Mouse (Mus musculus) adrenal gland, adult 2 months (tissue): Measurements from ENCODE around the gene Ptpro. TPM values are rescaled to one million over a fixed set of nuclear protein-coding genes. Genes with fewer than 3 reads are reported as not detected.

Experiments
- DNase-seq: peaks from one replicate; pipeline ENCODE4 v3.0.0; 2021
- polyA plus RNA-seq: library from polyadenylated mRNA; depleted of rRNA; stranded (reverse); fragments of >200 nt; gene quantifications from 2 replicates; pipeline ENCODE4 v1.2.3, GENCODE M21; 2012; rRNA removed
- total RNA-seq, 2 experiments: library from RNA; stranded (reverse); gene quantifications; 2 replicates each; pipeline ENCODE4 v1.2.3; 2021

Ptpro gene
- total and polyA plus RNA-seq, 3 experiments, result 0.89 to 2.3 (median 0.99) TPM

DNA sequence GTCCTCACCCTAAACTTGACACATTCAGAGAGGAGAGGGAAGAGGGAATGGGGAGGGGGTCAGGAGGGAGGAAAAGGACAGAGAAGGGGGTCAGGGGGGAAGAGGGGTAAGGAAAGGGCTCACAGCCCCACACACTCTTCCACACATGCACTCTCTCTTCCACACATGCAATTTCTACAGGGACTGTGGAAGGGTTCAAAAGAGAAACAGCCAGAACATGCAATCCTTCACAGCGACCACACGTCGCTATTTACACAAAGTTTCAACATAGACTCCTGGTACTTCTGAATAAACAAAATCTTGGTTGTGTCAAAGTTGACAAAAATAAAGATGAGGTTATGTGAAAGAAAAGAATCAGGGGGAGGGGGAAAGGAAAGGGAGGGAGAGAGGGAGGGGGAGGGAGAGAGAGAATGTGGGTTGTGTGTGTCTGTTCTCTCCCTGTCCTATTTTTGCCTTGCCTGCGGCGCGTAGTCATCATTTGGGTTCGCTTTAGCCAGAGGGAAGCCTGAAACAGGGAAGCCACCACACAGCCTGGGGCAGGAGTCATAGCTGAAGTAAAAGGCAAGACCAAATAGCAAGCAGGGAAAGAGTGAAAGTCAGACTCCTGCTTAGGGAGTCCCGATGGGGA, 245.2 kb downstream of the Ptpro start:
- DNase-seq, result no peak

DNA sequence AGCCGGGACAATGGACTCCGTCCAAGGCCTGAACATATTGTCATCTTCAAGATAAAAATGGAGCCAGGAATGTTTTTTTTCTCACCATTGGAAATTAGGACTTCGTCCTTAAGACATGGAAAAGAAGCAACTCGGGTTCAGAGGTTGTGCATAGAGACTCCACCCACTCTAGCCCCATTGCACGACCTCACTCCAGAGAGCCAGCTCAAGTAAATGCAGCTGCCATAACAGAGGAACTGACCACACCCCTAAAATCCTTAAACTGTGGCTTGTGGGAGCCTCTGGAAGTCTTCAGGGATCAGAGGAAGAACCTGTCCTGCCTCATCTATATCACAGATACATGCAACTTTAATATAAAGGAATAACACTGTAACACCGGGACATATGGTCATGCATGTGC, 246.7 kb downstream of the Ptpro start:
- DNase-seq, result no peak

DNA sequence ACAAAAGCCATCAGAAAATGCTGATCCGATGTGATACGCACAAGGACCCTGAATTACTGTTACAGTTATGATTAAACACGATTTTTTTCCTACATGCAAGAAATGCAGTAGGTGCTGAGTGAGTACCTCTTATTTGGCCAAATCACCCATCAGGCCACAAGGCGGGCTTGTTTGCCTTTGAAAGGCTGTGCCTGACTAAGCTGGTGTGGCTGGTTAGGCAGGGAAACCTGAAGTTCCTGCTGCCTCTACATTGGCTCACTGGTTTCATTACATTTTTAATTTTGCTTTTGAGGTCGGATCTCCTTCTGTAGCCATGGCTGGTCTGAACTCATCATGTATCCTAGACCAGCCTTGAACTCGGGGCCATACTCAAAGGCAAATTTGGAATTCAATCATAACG, 250.9 kb downstream of the Ptpro start:
- no peak for DNase-seq

DNA sequence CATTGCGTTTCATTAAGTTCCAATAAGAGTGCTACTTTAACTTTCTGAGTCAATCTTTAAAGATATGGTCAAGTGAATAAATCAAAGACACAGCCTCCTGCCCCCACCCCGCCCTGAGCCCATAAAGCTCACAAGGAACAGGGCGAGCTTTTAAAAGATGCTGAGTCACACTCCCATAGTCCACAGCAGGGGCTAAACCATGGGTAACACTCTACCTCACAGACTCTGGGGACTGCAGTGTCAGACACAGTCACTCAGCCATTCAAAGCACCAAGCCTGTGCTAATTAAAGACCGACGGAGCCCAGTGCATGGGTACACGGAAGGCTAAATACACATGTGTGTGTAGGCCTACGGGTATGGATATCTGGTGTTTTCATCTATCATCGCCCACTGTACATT, 251.3 kb downstream of the Ptpro start:
- DNase-seq, result no peak

DNA sequence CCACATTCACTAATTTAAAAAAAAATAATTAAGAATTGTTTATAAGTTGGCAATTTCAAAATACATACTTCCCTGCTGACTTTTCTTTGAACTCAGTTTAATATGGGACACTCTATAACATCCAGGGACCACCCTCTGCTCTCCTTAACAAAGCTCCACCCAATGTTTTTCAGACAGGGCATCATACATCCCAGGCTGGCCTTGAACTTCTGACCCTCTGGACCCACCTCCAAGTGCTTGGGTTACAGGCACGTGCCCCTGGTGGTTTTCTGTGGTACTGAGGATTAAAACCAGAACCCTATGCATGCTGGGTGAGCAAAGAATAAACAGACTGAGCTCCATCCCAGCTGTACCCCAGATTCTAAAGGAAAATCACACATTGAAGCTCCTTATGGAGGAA, 251.9 kb downstream of the Ptpro start:
- no peak for DNase-seq

DNA sequence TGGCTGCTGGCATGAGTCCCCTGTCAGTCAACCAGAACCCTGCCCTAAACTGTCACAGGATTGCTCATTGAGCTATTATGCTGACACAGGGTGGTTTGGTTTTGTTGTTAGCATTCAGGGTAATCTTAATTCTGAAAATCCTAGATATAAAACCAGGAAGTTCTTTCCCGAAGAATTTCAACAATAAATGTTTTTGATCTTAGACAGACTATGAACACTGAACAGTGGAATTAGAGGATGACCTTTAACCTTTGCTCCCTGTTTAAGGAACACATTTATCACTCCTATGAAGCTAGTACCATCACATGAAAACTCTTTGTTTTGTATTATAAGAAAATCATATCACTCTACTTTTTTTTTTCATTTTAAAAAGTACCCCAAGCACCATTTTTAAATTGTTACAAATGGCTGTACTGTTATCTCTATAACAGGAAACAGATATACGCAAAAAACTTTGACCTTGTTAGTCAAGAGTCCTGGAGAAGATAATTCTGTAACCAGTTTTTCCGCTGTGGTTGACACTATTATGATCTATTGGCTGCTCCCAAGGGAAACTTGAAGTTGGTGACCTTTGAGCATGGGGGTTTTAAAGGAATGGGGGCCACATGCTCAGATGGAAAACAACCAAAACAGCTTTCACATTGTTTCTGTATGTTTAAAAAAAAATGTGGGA, 253.6 kb downstream of the Ptpro start:
- DNase-seq, result no peak

DNA sequence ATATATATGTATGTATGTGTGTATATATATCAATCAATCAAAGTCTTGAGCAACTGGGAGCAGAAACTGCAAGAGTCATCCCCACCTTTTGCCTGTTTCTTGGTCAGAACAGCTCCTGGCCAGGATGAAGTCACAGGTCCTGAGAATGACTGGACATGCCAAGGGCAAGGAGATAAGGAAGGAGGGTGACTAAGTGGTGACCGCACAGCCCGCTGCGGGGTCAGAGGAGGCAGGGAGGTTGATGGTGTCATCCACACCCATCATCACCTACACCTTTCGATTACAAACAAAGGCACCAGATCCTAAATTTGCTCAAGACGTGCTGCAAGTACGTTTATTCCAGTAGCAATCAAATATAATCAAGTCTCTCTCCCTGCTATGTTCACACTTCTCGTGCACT, 254.4 kb downstream of the Ptpro start:
- DNase-seq, result peak; percentile 65

DNA sequence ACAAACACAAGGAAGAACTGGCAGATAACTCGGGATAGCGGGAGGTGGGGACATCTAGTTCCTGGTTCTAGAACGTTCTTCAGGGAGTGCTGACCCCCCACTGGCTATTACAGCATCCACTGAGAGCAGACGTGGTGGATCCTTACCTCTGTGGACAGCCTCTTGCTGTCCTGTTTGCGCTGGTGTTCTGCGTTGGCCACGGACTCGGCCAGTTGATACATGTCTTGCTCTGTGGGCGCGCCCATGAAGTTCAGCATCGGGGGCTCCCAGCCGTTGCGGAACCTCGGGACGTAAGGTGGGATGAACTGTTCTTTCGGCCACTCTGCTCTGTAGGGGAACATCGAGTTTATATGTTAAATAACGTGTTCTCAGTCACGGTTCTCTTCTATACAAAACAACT, 256.8 kb downstream of the Ptpro start:
- DNase-seq, result no peak

DNA sequence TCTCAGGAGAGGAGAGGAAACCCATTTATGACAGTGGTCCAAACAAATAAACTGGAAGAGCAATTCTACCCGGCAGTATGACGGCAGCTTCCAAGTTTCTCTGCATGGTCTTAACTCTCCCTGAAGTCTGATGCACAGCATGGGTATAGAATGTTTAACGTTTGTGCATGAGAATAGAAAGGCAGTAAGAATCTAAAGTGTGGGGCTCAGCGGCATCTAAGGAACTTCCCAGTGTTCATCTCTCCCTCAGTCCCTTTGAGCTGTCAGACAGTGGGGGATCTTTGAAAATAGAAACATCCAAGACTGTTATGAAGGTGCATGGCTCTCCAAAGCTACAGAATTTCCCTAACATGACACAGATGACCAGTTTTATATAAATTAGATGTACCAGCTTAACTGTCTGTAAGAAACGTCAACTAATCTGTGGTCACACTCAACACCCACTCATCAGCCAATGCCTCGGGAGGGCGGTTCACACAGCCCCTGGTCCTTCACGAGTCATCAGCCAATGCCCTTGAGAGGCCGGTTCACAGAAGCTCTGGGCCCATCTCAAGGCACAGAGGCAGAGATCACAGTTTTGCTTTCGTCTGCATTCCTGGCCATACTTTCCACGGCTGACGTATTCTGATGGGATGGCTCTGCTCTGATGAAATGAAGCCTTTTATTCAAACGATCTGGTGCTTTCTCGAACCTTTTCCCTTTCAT, 257.4 kb downstream of the Ptpro start:
- DNase-seq, result peak; percentile 59

DNA sequence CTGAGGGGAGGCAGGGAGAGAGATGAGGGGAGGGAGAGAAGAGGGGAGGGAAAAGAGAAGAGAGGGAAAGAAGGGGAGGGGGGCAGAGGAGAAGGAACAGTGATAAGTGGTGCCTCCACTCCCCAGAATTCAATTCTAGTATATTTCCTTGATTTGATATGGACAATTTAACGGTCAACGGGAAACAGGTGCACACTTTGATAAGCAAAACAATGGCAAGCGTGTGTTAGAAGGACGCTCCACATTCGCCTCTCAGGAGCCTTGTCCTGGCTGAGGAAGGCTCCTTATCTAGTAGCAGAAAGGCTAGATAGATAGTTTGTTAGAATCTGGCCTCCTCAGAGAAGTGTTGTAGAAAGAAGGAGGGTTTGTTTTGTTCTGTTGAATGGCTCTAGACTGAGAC, 260.6 kb downstream of the Ptpro start:
- DNase-seq, result no peak

Other genes starting within 250 kb of the Ptpro start
- gene Rerg, start 81.8 kb upstream of the Ptpro start, total RNA-seq, result 100 to 1,000 TPM in 1 of 2 experiments, 10 to 100 TPM in 1; 92.5 to 190 TPM
- gene Rerg, start 81.8 kb upstream of the Ptpro start, polyA plus RNA-seq, result 180 and 195 TPM in 2 replicates